Mouse (Mus musculus) frontal cortex, adult 2 months (tissue): ENCODE results near the gene Suds3. TPM values are rescaled to one million over a fixed set of nuclear protein-coding genes. Genes with fewer than 3 reads are reported as not detected.

ENCODE experiments used
- DNase-seq, 2 experiments: peaks; one replicate each; pipeline ENCODE4 v3.0.0; 2022; ENCODE audit warnings: low spot score in 1 of 2; ENCODE audit errors: extremely low spot score in 1 of 2
- polyA plus RNA-seq: library from polyadenylated mRNA; depleted of rRNA; stranded (reverse); fragments of >200 nt; gene quantifications from 2 replicates; pipeline ENCODE4 v1.2.3, GENCODE M21; 2012

Gene Suds3
- polyA plus RNA-seq, 1 experiment: 124 TPM

GRCm38 (mm10) chr5:117137011-117137410 lies 21.1 kb upstream of the Suds3 start:
- no peak for DNase-seq

GRCm38 (mm10) chr5:117136570-117136969 lies 20.7 kb upstream of the Suds3 start:
- no peak for DNase-seq

DNA sequence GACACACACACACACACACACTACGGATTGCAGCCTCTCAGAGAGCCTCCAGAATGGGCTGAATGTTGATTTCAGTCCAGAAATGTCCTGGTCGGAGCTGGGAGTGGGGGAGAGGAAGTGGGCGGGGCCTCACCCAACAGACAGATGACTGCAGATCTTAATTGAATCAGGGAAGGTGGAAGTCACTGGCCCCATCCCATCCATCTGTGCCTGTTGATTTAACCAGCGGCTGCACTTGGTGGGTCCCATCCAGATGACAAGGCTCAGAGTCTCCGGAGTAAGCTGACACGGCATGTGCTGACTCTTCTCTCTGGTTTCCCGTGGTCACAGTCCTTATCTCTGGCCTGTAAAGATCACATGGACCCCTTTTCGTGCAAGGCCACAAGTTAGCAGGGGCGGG lies 20.0 kb upstream of the Suds3 start:
- DNase-seq: no peak

DNA sequence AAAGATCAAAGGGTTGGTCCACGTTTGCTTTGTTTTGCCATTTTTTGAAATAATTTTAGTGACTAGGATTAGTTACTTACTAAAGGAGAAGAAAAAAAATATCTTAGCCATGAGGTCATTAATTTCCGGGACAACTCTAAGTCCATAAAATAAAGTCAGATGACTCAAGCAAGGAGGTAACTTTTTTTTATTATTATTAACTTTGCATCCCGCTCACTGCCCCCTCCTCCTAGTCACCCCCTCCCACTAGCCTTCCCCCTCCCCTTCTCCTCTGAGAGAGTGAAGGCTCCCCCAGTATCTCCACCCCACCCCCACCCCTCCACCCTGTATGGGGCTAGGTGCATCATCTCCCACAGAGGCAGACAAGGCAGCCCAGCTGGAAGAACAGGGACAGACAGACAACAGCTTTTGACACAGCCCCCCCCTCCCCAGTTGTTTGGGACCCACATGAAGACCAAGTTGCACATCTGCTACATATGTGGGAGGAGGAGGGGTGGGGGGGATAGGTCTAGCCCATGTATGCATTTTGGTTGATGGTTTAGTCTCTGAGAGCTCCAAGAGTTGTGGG lies 19.1 kb upstream of the Suds3 start:
- DNase-seq: no peak

- no peak for DNase-seq
Measured at GRCm38 (mm10) chr5:117134066-117134888, 18.4 kb upstream of the Suds3 start.

DNA sequence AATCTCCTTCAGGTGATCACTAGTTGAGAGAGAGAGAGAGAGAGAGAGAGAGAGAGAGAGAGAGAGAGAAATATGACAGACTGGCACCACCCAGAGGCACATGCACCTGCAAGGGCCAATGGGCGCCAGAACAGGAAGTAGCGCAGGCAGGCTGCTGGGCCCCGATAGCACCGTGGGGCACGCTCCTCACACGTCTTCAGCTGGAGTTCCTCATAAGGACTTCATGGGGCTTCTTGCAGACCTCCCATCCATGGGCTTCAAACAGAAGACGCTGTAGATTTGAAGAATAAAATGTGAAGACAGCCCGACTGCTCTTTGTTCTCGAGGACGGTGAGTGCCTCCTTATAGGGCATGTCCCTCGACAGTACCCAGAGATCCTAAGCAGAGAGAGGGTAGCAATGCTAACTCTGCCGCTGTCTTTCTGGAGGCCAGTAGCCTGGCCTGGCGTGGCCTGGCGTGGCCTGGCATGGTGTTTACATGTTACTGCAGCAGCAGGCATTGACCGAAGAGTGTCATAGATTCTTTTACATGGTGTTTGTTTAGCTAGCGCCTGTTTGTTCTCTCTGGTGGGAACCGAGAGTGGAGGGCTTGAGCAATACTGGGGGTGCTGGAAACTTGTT lies 17.6 kb upstream of the Suds3 start:
- DNase-seq: no peak

GRCm38 (mm10) chr5:117130726-117131125 lies 14.8 kb upstream of the Suds3 start:
- no peak for DNase-seq

GRCm38 (mm10) chr5:117127051-117127450 lies 11.1 kb upstream of the Suds3 start:
- DNase-seq: no peak

GRCm38 (mm10) chr5:117125482-117126346 lies 9.8 kb upstream of the Suds3 start:
- DNase-seq: no peak

- no peak for DNase-seq
Measured at GRCm38 (mm10) chr5:117123840-117124239, 7.9 kb upstream of the Suds3 start.

- DNase-seq: no peak
Measured at GRCm38 (mm10) chr5:117123102-117123501, 7.2 kb upstream of the Suds3 start.

DNA sequence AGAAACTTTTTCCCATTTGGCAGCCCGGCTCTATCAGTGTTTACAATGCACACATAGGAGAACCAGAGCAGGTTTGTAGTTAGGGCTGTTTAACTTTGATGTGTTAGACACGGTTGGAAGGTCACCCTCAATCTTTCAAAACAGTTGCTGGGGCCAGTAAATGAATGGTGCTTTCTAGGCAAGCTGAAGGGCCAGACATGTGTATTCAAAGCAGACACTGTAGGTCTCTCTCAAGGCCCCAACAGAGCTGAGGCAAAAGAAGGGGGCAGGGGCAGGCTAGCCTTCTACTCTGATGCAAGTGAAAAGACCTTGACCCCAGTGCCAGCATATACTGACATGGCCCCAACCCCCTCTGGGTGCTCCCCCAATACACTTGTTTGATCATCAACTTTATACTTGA lies 5.7 kb upstream of the Suds3 start:
- no peak for DNase-seq

DNA sequence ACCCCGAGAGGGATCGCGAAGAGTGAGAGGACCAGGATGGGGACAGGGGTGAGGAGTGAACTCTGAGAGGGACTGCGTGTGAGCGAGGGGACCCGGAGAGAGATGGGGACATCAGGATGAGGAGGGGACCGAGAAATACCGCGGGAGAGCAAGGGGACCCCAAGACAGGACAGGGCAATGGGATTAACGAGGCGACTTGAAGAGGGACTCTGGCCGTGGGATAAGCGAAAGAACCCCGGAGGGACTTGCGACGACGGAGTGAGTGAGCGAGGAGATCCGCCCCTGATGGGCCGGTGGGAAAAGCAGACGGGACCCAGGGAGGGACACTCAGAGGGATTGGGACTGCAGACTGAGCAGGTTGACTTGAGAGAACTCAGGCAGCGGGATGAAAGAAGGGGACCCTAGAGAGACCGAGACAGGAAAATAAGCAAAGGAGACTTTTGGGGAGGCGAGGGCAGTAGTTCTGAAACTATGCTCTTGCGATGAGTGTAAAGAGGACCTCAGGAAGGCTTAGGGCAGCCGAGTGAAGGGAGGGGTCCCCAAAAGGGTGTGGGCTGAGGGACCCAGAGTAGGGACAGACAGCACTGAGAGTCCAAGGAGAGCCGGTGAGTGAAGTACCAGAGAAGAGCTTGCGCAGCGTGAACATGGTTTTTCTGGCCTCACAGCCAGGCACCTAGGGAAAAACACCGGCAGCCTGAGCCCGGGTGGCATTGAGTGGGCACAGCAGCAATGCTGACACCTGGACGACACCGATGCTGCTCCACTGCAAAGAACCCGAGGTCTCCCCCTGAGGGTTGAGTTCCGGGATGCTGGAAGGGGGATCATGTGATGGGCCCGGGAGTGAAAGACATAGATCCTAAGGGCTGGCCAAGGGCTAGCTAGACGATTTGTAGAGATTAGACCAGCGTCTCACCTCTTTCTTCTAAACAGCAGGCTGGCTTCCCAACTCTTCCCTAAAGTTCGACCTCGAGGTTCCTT lies 4.9 kb upstream of the Suds3 start:
- DNase-seq: no peak

DNA sequence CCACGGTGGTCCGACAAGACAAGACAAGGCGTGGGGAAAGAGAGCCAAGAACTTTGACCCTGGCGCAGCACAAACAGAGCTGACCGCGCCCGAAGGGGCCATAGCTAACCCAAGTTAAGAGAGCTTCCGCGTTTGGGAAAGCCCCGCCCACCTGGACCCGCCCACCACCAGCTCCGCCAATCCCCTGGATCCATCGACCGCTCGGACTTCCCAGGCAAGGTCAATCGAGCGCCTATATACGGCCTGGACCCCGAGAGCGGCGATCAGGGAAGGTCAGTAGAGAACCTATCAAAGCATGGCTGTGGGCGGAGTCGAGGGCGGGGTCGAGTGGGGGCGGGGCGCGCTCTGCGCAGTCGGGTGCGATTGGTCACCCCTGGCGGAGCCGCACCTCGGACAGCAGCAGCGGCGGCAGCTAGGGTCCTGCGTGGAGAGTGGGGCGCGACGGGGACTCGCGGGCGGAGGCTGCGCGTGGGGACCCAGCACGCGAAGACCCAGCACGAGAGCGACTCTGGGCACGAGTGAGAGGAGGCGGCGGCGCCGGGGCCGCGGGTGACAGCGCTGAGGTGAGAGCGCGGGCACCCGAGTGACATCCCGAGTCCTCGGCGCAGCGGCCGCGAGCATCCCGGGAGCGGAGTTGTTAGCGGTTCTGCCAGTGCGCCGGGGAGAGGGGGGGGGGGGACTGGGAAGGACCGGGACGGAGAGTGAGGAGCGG lies 4.0 kb upstream of the Suds3 start, which contains the start of gene Taok3:
Gene Taok3, plus strand, starts transcription at position 353 of the 712 bp plus-strand sequence.
- peak; percentile 96 to 100 for DNase-seq

- DNase-seq: no peak
Measured at GRCm38 (mm10) chr5:117118850-117119249, 2.9 kb upstream of the Suds3 start.

- DNase-seq: no peak
Measured at GRCm38 (mm10) chr5:117118220-117118619, 2.3 kb upstream of the Suds3 start.

DNA sequence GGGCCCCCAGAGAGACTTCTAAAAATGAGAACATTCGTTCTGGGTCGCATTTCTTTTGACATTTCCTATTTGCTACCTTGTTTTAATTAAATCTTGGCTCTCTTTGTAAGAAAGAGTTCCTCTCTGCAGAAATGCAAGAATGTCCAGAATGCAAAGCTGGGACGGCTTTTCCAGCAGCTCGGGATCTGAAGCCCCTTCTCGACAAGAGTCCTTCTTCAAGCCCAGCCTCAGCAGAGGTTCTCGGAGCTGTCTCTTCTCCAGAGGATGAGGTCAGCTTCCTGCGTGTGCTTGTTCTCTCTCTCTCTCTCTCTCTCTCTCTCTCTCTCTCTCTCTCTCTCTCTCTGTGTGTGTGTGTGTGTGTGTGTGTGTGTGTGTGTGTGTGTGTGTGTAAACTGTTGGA lies 1.8 kb upstream of the Suds3 start:
- no peak for DNase-seq

DNA sequence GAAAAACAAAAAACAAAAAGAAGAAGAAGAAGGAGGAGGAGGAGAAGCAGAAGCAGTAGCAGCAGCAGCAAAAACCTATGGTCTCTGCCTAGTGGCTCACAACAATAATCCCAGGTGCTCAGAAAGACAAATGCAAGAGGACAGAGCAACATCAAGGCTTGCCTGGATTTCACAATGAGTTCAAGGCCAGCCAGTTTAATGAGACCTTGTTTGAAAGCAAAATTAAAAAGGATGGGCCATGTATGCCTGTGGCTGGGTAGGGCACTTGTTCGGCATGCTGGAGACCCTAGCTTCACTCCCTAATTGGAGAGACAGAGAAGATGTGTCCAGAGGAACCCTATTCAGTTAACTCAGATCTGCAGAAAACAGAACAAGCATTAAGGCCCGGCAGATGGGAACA lies 1.3 kb upstream of the Suds3 start:
- no peak for DNase-seq

DNA sequence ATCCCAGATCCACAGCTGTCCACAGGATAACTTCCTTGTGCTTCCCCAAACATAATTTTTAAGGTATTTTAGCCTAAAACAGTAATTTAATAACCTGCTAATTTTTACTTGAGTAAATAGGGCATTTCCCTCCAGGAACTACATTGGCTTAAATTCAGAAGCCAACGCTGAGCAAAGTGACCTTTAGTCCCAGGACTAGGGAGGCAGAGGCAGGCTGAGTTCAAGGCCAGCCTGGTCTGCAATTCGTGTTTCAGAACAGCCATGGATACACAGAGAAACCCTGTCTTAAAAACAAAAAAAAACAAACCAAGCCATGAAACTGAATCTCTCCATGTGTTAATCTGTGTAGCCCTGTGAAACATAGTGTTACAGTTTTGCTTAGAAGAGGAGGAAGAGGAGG lies 747 bp upstream of the Suds3 start:
- no peak for DNase-seq
